ENCODE assay signal across 26 mouse cellular contexts in the genomic region with DNA sequence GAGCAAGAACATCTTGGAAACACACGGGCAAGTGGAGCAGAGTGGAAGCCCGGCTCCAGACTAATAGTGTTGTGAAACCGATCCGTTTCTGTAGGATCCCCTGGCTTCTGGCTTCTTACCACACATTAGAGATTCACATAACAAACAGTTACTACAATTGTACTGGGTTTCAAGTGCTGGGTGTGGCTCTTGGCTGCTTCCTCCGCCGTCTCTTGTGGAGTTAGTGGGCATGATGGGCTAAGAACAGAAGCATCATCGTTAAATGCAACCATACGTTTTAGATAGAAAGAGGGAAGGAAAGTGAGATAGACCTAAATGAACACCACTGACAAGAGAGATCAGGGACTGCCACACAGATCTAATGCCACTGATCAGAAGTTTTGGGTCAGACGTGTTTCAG.
"Had no signal": no experiment of that assay in that cellular context is flagged by ENCODE, and none has a peak within 500 bp of the region (broad histone marks: within the 10 kb centered on the region; RNA-seq: fewer than 3 reads in every experiment).

No protein-coding gene starts in this region.

- DNase-seq: gastrocnemius, postnatal 14 days; gastrocnemius, postnatal 36 days; heart, adult 18-20 months; heart, postnatal 14 days; heart, postnatal 36 days; kidney, adult 11 months; kidney, adult 2 months; kidney, postnatal 14 days; kidney, postnatal 4 days; liver; liver, embryonic 13.5 days had no signal

- H3K27me3 ChIP-seq: heart, embryonic 13.5 days; heart, embryonic 15.5 days; hindbrain, embryonic 13.5 days; hindbrain, embryonic 15.5 days; limb, embryonic 12.5 days; liver, embryonic 13.5 days; liver, embryonic 15.5 days had no signal

- H3K4me1 ChIP-seq: heart, embryonic 10.5 days; heart, embryonic 15.5 days; hindbrain, embryonic 15.5 days; kidney, embryonic 15.5 days; limb, embryonic 10.5 days; limb, embryonic 12.5 days; liver, embryonic 13.5 days; liver, embryonic 15.5 days had no signal

- H3K9ac ChIP-seq: heart, embryonic 13.5 days; heart, embryonic 15.5 days; hindbrain, embryonic 13.5 days; hindbrain, embryonic 15.5 days; kidney, embryonic 15.5 days; limb, embryonic 12.5 days; liver, embryonic 13.5 days; liver, embryonic 15.5 days had no signal

- ATAC-seq: hindbrain, postnatal 0 days; intestine, embryonic 16.5 days had no signal

- H3K36me3 ChIP-seq: heart, embryonic 10.5 days; heart, embryonic 13.5 days; heart, embryonic 15.5 days; hindbrain, embryonic 13.5 days; hindbrain, embryonic 15.5 days; kidney, embryonic 15.5 days; limb, embryonic 10.5 days; limb, embryonic 12.5 days; liver, embryonic 13.5 days; liver, embryonic 15.5 days had no signal

- H3K9me3 ChIP-seq: heart, embryonic 10.5 days; heart, embryonic 13.5 days; heart, embryonic 15.5 days; hindbrain, embryonic 13.5 days; hindbrain, embryonic 15.5 days; kidney, embryonic 15.5 days; limb, embryonic 10.5 days; limb, embryonic 12.5 days; liver, embryonic 13.5 days; liver, embryonic 15.5 days had no signal

- H3K27ac ChIP-seq: heart, embryonic 10.5 days; heart, embryonic 13.5 days; heart, embryonic 15.5 days; hindbrain, embryonic 13.5 days; hindbrain, embryonic 15.5 days; hindbrain, postnatal 0 days; kidney, embryonic 15.5 days; kidney, postnatal 0 days; layer of hippocampus, adult 2 months; left cerebral cortex, adult 2 months; limb, embryonic 10.5 days; limb, embryonic 12.5 days; liver, embryonic 13.5 days; liver, embryonic 15.5 days had no signal

- H3K4me3 ChIP-seq: heart, embryonic 10.5 days; heart, embryonic 13.5 days; heart, embryonic 15.5 days; hindbrain, embryonic 13.5 days; hindbrain, embryonic 15.5 days; kidney, embryonic 15.5 days; layer of hippocampus, adult 2 months; left cerebral cortex, adult 2 months; limb, embryonic 10.5 days; limb, embryonic 12.5 days; liver, embryonic 13.5 days; liver, embryonic 15.5 days had no signal

- H3K4me2 ChIP-seq: heart, embryonic 13.5 days; heart, embryonic 15.5 days; hindbrain, embryonic 13.5 days; hindbrain, embryonic 15.5 days; kidney, embryonic 15.5 days; limb, embryonic 12.5 days; liver, embryonic 11.5 days; liver, embryonic 13.5 days; liver, embryonic 15.5 days had no signal
